22 mouse cellular contexts compared by ENCODE assay signal in the genomic region with DNA sequence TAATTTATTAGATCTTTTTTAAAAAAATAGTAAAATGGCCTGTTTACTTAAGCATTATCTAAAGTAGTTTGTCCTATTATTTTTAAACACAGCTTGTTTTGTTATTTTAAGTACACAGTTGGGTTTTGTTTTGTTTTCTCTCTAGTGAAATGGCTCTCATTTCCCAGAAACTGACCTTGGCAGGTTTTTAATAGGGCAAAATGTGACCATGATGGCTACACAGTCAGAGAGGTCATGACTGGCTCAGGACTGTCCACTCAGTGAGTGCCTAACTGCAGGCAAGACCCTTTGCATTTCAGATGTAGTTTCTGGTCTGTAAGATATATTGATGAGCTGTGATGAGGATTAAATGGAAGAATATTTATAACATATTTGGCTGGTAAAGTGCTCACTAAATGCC.
DNase-seq lines count a peak whose midpoint lies in the region; ATAC-seq and TF ChIP-seq lines count a peak whose summit lies in the region.
"Had no signal": no experiment of that assay in that cellular context is flagged by ENCODE, and none has a peak within 500 bp of the region (broad histone marks: within the 10 kb centered on the region; RNA-seq: fewer than 3 reads in every experiment).

No protein-coding gene starts in this region.

- H3K9me3 ChIP-seq in kidney, embryonic 15.5 days (replicated peaks) = no peaks in the 10 kb centered on the region
- H3K9me3 ChIP-seq in kidney, embryonic 16.5 days (ENCODE audit: low read length) = no peaks in the 10 kb centered on the region
- H3K9me3 ChIP-seq in liver, postnatal 0 days (ENCODE audit: low read length) = no peaks in the 10 kb centered on the region
- H3K9me3 ChIP-seq: forebrain, embryonic 10.5 days; forebrain, embryonic 13.5 days; heart, embryonic 12.5 days; heart, embryonic 15.5 days; hindbrain, embryonic 12.5 days; hindbrain, embryonic 15.5 days had no signal

- H3K4me3 ChIP-seq in kidney, embryonic 15.5 days (replicated peaks) = no peak overlapping the region
- H3K4me3 ChIP-seq in kidney, embryonic 16.5 days (ENCODE audit: low read length) = no peak overlapping the region
- no peak overlapping the region for H3K4me3 ChIP-seq in liver, postnatal 0 days (ENCODE audit: low read depth, low read length)
- H3K4me3 ChIP-seq in myocyte = no peak overlapping the region
- H3K4me3 ChIP-seq: forebrain, embryonic 10.5 days; forebrain, embryonic 13.5 days; heart, embryonic 12.5 days; heart, embryonic 15.5 days; hindbrain, embryonic 12.5 days; hindbrain, embryonic 15.5 days had no signal

- peak; percentile 50 for DNase-seq in heart, adult 11 months
- DNase-seq in heart, postnatal 4 days = no peak
- DNase-seq in liver, postnatal 0 days = no peak
- DNase-seq in liver = no peak
- no peak for DNase-seq in thymus, adult 18-20 months
- DNase-seq: adrenal gland, postnatal 25 days; cerebellum, adult 18-20 months; cerebellum, adult 9-10 months; cerebellum, postnatal 14 days; gastrocnemius, postnatal 14 days; heart, postnatal 14 days had no signal

- 0 out of 2 replicates have a peak overlapping the region, but pooled peaks have one; percentile 18 for H3K27ac ChIP-seq in kidney, embryonic 15.5 days
- H3K27ac ChIP-seq in kidney, embryonic 16.5 days (ENCODE audit: low read length) = no peak overlapping the region; the same call in 1 of the 2 replicates
- peak overlapping the region; percentile 48 for H3K27ac ChIP-seq in liver, postnatal 0 days (ENCODE audit: low read depth)
- H3K27ac ChIP-seq: forebrain, embryonic 10.5 days; forebrain, embryonic 13.5 days; heart, embryonic 15.5 days; hindbrain, embryonic 12.5 days; hindbrain, embryonic 15.5 days had no signal

- TF ChIP-seq EP300 in liver, postnatal 0 days (IDR thresholded peaks at IDR 0.05; ENCODE audit: low read depth) = no peak

- H3K4me1 ChIP-seq in kidney, embryonic 15.5 days = peaks cover 19% of the 10 kb centered on the region
- H3K4me1 ChIP-seq in kidney, embryonic 16.5 days (ENCODE audit: insufficient read depth, low read length) = peaks cover 10% of the 10 kb centered on the region
- peaks cover 6% of the 10 kb centered on the region for H3K4me1 ChIP-seq in liver, postnatal 0 days (ENCODE audit: insufficient read depth)
- H3K4me1 ChIP-seq: forebrain, embryonic 13.5 days; hindbrain, embryonic 12.5 days; hindbrain, embryonic 15.5 days had no signal

- ATAC-seq in kidney, embryonic 15.5 days (replicated peaks; ENCODE audit: low FRiP score) = no peak
- ATAC-seq in kidney, embryonic 16.5 days (ENCODE audit: low FRiP score, low TSS enrichment) = no peak
- ATAC-seq in liver, postnatal 0 days = peak; percentile 50; the same call in 1 of the 2 replicates
- ATAC-seq: activated CD4-positive, CD25-positive, alpha-beta regulatory T cell, adult 4 months; forebrain, embryonic 13.5 days; forebrain, embryonic 16.5 days had no signal

- no peak for TF ChIP-seq POLR2A in myocyte (IDR thresholded peaks at IDR 0.05; ENCODE audit: insufficient read length, low read depth)

- H3K9ac ChIP-seq in kidney, embryonic 15.5 days = no peak overlapping the region
- H3K9ac ChIP-seq in kidney, embryonic 16.5 days (replicated peaks; ENCODE audit: low read length) = no peak overlapping the region
- H3K9ac ChIP-seq in liver, postnatal 0 days (replicated peaks) = no peak overlapping the region
- H3K9ac ChIP-seq: forebrain, embryonic 13.5 days; heart, embryonic 12.5 days; heart, embryonic 15.5 days; hindbrain, embryonic 12.5 days; hindbrain, embryonic 15.5 days had no signal

- no peak overlapping the region for H3K4me2 ChIP-seq in kidney, embryonic 15.5 days
- H3K4me2 ChIP-seq in kidney, embryonic 16.5 days (replicated peaks; ENCODE audit: low read depth, low read length) = no peak overlapping the region
- H3K4me2 ChIP-seq in liver, postnatal 0 days (ENCODE audit: low read depth, low read length) = no peak overlapping the region
- H3K4me2 ChIP-seq in myocyte (ENCODE audit: low read depth) = peak overlapping the region; percentile 58
- H3K4me2 ChIP-seq: forebrain, embryonic 13.5 days; heart, embryonic 12.5 days; heart, embryonic 15.5 days; hindbrain, embryonic 12.5 days; hindbrain, embryonic 15.5 days had no signal

- H3ac ChIP-seq in myocyte (ENCODE audit: control insufficient read depth, insufficient read length) = no peak overlapping the region

- no peak for TF ChIP-seq CTCF in liver, postnatal 0 days (IDR thresholded peaks at IDR 0.05; ENCODE audit: low read depth)

- H3K79me2 ChIP-seq in myocyte (ENCODE audit: control insufficient read depth, insufficient read depth) = no peaks in the 10 kb centered on the region

- H3K36me3 ChIP-seq in kidney, embryonic 15.5 days = peaks cover 71% of the 10 kb centered on the region
- peaks cover 34% of the 10 kb centered on the region for H3K36me3 ChIP-seq in kidney, embryonic 16.5 days (ENCODE audit: insufficient read depth, low read length)
- peaks cover 3% of the 10 kb centered on the region for H3K36me3 ChIP-seq in liver, postnatal 0 days (replicated peaks; ENCODE audit: insufficient read depth, low read length)
- peaks cover 7% of the 10 kb centered on the region for H3K36me3 ChIP-seq in myocyte (ENCODE audit: control insufficient read depth, insufficient read depth)
- H3K36me3 ChIP-seq: forebrain, embryonic 10.5 days had no signal

- H3K27me3 ChIP-seq in kidney, embryonic 15.5 days = no peaks in the 10 kb centered on the region
- H3K27me3 ChIP-seq in kidney, embryonic 16.5 days (ENCODE audit: insufficient read depth, low read length) = no peaks in the 10 kb centered on the region
- H3K27me3 ChIP-seq in liver, postnatal 0 days (ENCODE audit: insufficient read depth, low read length) = no peaks in the 10 kb centered on the region
- H3K27me3 ChIP-seq in myocyte (ENCODE audit: control insufficient read depth, insufficient read depth, insufficient read length) = no peaks in the 10 kb centered on the region
- H3K27me3 ChIP-seq: forebrain, embryonic 13.5 days; heart, embryonic 12.5 days; heart, embryonic 15.5 days; hindbrain, embryonic 12.5 days; hindbrain, embryonic 15.5 days had no signal

TF ChIP-seq in myocyte, 11 proteins besides CTCF, POLR2A, EP300 and RAD21:
- no peak for TF ChIP-seq MYOG (IDR thresholded peaks at IDR 0.05; ENCODE audit: control insufficient read depth in 1 of 3, insufficient read depth in 1 of 3, insufficient read length in 2 of 3, low read depth in 2 of 3)
- TF ChIP-seq MAX (IDR thresholded peaks at IDR 0.05; ENCODE audit: low read depth) = no peak
- no peak for TF ChIP-seq REST (IDR thresholded peaks at IDR 0.05; ENCODE audit: insufficient read depth, insufficient read length)
- TF ChIP-seq E2F4 (IDR thresholded peaks at IDR 0.05; ENCODE audit: insufficient read depth) = no peak
- no peak for TF ChIP-seq USF1 (IDR thresholded peaks at IDR 0.05; ENCODE audit: low read depth)
- no peak for TF ChIP-seq TCF3 (IDR thresholded peaks at IDR 0.05; ENCODE audit: insufficient read length, low read depth)
- TF ChIP-seq CEBPB (IDR thresholded peaks at IDR 0.05; ENCODE audit: insufficient read depth, poor library complexity, severe bottlenecking) = no peak
- TF ChIP-seq MYOD1 (IDR thresholded peaks at IDR 0.05; ENCODE audit: control insufficient read depth in 1 of 3, insufficient read length in 2 of 3, low read depth in 2 of 3) = no peak
- no peak for TF ChIP-seq TCF12 (IDR thresholded peaks at IDR 0.05; ENCODE audit: insufficient read depth, poor library complexity, severe bottlenecking)
- no peak for TF ChIP-seq SRF (IDR thresholded peaks at IDR 0.05; ENCODE audit: control insufficient read depth, insufficient read length, low read depth)
- no peak for TF ChIP-seq POLR2AphosphoS2 (IDR thresholded peaks at IDR 0.05; ENCODE audit: insufficient read length, low read depth)
